Mouse (Mus musculus): ENCODE measurements around the gene Rnf213.

GRCm38 (mm10) chr11:119492830-119493229 is 99.9 kb downstream of the Rnf213 start:
- no peak for TF ChIP-seq POLR2AphosphoS2 (IDR thresholded peaks at IDR 0.05; ENCODE audit: insufficient read length, low read depth)
- TF ChIP-seq MAX (IDR thresholded peaks at IDR 0.05; ENCODE audit: low read depth), result no peak
- no peak for TF ChIP-seq USF1 (IDR thresholded peaks at IDR 0.05; ENCODE audit: low read depth)
- TF ChIP-seq MYOD1 (IDR thresholded peaks at IDR 0.05; ENCODE audit: control insufficient read depth in 1 of 3, insufficient read length in 2 of 3, low read depth in 2 of 3), result no peak
